Mouse (Mus musculus) midbrain, embryonic 10.5 days (tissue): ENCODE data around the gene Sdk2. TPM values are rescaled to one million over a fixed set of nuclear protein-coding genes. Genes with fewer than 3 reads are reported as not detected.
A peak's percentile ranks its signal among the peaks of the same experiment; 100 is the strongest.

Experiments used
- DNase-seq: peaks from one replicate; pipeline ENCODE4 v3.0.0-alpha.2; 2017; ENCODE audit warnings: low spot score
- H3K27ac ChIP-seq: fragments of 300-500 bp; sonication (generic); replicated peaks from 2 replicates; pipeline ENCODE4 v1.5.1; 2016; ENCODE audit warnings: mild to moderate bottlenecking
- H3K27me3 ChIP-seq: fragments of 300-500 bp; sonication (generic); 2 replicates; pipeline ENCODE4 v1.6.1; 2016; ENCODE audit warnings: low read depth, mild to moderate bottlenecking; ENCODE audit not compliant: poor library complexity, severe bottlenecking
- H3K36me3 ChIP-seq: fragments of 300-500 bp; sonication (generic); 2 replicates; pipeline ENCODE4 v1.6.1; 2016; ENCODE audit warnings: mild to moderate bottlenecking, moderate library complexity
- H3K4me1 ChIP-seq: fragments of 300-500 bp; sonication (generic); 2 replicates; pipeline ENCODE4 v1.6.1; 2016
- H3K4me3 ChIP-seq: fragments of 300-500 bp; sonication (generic); 2 replicates; pipeline ENCODE4 v1.5.1; 2016; ENCODE audit warnings: mild to moderate bottlenecking, moderate library complexity
- H3K9me3 ChIP-seq: fragments of 300-500 bp; sonication (generic); replicated peaks from 2 replicates; pipeline ENCODE4 v1.6.1; 2016; ENCODE audit warnings: mild to moderate bottlenecking
- WGBS: fragments of 180-500 bp; shearing (Covaris S2); methylation state at CpG from one replicate; pipeline ENCODE4 v1.1.7; 2016; 5-methylcytosine and 5-hydroxymethylcytosine counted together
- polyA plus RNA-seq: library from polyadenylated mRNA; unstranded; fragments of >200 nt; fragmentation: Nextera tagmentation; extraction: Ambion mirVana; gene quantifications from 2 replicates; pipeline ENCODE4 v1.2.1, GENCODE M21; 2016

Sdk2 gene
- polyA plus RNA-seq, 1 experiment from 2014 or later, result 4.5 TPM

DNA sequence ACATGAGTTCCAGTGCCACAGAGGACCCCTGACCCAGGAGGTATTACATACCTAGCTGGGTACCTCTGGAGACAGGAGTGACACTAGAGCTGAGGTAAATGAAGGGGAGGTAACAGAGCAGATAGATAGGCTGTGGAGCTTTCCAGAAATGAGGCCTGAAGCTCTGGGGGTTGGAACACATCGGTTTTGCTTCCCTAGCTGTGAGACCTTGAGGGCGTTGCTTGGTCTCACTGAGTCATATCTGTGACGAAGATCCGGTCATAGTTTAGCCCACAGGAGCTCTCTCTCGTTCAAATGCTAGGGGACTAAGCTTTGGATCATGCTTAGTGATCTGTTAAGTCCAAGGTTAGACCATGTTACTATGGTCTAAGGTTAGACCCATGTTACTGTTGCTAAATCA is 308.0 kb downstream of the Sdk2 start:
- Histone ChIP-seq H3K27ac (no peak overlapping the region), H3K36me3 (no peaks in the 10 kb centered on the region), H3K27me3 (peaks cover 10% of the 10 kb centered on the region; the same call in 1 of the 2 replicates), H3K4me3 (no peak overlapping the region), H3K4me1 (peaks cover 26% of the 10 kb centered on the region), H3K9me3 (no peaks in the 10 kb centered on the region)
- WGBS, result 94% methylated on average over 5 of the region's 5 CpGs
- no peak for DNase-seq

DNA sequence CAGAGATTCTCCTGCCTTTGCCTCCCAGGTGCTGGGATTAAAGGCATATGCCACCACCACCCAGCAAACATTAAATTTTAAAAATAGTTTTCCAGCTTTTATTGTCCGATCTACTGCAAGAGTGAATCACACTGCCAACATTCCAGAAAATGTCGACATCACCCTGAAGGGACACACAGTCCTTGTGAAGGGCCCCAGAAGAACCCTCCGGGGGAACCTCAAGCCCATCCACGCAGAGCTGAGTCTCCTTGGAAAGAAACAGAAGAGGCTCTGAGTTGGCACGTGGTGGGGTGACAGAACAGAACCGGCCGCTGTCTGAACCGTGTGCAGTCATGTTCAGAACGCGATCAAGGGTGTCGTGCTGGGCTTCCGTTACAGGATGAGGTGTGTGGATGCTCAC is 310.3 kb downstream of the Sdk2 start:
- Histone ChIP-seq H3K4me1 (peaks cover 29% of the 10 kb centered on the region), H3K27me3 (peaks cover 12% of the 10 kb centered on the region; the same call in 1 of the 2 replicates), H3K36me3 (no peaks in the 10 kb centered on the region), H3K4me3 (no peak overlapping the region), H3K9me3 (no peaks in the 10 kb centered on the region), H3K27ac (no peak overlapping the region)
- 94% methylated on average over 12 of the region's 12 CpGs for WGBS
- no peak for DNase-seq

DNA sequence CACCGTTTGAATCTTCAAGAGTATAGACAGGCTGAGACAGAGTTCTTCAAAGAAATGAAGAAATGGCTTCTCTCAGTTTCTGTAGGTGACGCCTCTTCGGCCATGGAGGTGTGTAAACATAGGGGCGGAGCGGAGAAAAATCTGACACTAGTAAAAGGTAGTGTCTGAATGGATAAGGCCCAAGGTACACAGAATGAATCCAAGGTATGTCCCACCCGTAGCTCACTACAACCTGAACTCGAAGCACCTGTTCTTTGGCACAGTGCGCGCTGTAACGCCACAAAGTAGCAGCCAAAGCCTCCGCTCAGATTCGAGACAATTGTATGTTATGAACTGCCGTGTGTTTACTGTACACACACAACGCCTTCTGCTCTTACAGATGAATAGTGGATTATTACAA is 311.0 kb downstream of the Sdk2 start:
- Histone ChIP-seq H3K27me3 (peaks cover 12% of the 10 kb centered on the region; the same call in 1 of the 2 replicates), H3K4me1 (peaks cover 36% of the 10 kb centered on the region), H3K36me3 (no peaks in the 10 kb centered on the region), H3K9me3 (no peaks in the 10 kb centered on the region), H3K4me3 (no peak overlapping the region), H3K27ac (no peak overlapping the region)
- 93% methylated on average over 14 of the region's 14 CpGs for WGBS
- DNase-seq, result no peak

DNA sequence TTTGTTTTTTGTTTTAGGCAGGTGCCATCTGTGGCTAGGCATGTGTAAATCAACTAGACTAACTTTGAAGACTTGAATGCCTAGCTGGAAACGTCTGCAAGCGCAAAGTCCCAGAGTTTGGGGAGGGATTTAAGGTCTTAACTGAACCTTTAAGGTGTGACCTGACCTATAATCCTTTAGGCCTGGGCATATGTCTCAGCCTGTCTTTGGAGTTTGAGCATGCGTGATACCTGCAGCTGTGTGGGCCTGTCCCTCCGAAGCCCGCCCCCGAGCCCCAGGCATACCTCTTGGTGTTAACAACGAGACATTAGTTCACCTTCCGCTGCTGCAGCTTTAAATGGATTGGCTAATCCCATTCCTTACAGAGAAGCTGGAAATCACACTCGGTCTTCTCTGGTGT is 312.0 kb downstream of the Sdk2 start:
- no peak overlapping the region for H3K4me3 ChIP-seq
- peaks cover 47% of the 10 kb centered on the region for H3K4me1 ChIP-seq
- H3K27me3 ChIP-seq, result peaks cover 12% of the 10 kb centered on the region; the same call in 1 of the 2 replicates
- no peak for DNase-seq
- H3K27ac ChIP-seq, result peak overlapping the region; percentile 5; the same call in 1 of the 2 replicates
- no peaks in the 10 kb centered on the region for H3K9me3 ChIP-seq
- 32% methylated on average over 9 of the region's 9 CpGs for WGBS
- H3K36me3 ChIP-seq, result no peaks in the 10 kb centered on the region

DNA sequence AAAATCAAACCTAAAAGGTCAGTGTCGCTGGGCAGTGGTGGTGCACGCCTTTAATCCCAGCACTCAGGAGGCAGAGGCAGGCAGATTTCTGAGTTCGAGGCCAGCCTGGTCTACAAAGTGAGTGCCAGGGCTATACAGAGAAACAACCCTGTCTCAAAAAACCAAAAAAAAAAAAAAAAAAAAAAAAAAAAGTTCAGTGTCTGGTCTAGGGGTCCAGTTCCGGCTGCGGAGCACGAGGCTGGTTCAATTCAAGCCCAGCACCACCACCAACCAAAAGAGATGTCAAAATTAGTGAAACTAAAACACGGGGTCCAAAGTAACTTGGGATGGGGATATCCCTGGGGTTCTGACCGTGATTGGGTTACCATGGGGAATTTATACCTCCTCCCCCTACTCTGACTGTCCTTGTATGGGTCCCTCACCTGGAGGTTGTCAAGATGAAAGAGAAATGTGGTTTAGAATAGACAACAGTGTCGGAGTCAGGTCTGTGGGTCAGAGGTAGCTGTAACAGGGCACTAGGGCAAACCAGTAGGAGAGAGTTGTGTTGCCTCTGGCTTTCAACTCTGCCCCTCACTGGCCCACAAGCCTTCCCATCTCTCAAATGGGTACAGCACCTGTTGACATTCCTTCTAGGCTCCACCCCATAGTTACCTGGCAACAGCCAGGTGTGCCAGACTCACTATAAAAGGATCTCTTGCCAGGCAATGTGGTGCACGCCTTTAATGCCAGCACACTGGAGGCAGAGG is 314.0 kb downstream of the Sdk2 start:
- WGBS, result 93% methylated on average over 10 of the region's 10 CpGs
- H3K9me3 ChIP-seq, result no peaks in the 10 kb centered on the region
- no peak for DNase-seq
- H3K36me3 ChIP-seq, result peaks cover 12% of the 10 kb centered on the region
- H3K4me3 ChIP-seq, result peak overlapping the region; percentile 90; the same call in 1 of the 2 replicates
- peaks cover 12% of the 10 kb centered on the region; the same call in 1 of the 2 replicates for H3K27me3 ChIP-seq
- peak overlapping the region; percentile 92 for H3K27ac ChIP-seq
- H3K4me1 ChIP-seq, result peaks cover 66% of the 10 kb centered on the region

DNA sequence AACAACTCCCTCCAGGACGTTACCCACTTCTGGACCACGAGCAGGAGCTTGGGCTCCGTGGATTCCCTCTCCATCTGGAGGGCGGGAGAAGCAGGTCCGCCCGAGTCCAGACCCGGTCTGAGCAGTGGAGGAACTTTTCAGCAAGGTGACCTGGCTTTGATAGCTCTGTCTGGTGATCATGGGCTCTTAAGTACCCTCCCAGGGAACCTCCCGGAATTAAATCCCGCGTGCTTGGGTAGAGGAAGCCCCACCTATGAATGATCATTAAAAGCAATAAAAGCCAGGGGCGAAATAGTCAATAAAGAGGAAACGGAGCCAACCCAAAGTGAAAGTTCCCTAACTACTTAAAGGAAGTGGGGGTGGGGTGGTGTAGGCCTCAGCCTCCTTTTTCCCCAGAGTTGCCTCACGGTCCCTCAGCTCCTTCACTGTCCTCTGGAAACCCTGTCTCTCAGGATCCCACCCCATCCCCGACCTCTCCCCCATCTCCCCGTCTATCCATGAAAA is 314.6 kb downstream of the Sdk2 start:
- peaks cover 73% of the 10 kb centered on the region for H3K4me1 ChIP-seq
- DNase-seq, result no peak
- 35% methylated on average over 15 of the region's 15 CpGs for WGBS

DNA sequence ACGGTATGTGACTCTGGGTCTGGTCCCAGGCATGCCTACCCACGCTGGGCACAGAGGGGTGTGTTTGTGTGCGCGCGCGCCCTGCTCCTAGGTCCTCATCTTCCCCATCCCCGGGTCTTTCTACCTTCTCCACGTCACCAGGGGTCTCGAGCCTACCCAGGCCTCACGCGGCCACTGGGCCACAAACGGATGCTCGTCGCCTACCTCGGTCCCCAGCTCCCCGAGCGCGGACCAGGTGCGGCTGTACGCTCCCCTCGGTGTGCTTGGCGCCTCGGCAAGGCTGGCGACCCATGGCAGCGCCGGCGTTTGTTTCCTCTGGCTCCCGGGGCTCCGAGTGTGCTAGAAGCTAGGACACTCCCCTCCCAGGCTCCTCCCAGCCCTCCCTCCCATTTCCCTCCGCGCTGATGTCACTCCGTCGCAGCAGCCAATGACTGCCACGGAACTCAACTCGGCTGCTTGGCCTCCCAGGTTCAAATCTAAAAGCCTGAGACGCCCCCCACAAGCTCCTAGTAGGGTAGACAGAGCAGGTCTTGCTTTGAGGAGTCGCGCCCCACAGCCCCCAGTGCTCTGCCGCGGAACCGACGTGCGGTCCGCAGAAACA is 315.3 kb downstream of the Sdk2 start, which contains the start of gene Cdc42ep4:
Gene Cdc42ep4, minus strand, starts transcription at position 398 of the 601 bp plus-strand sequence.
- peak; percentile 95 for DNase-seq
- peaks cover 12% of the 10 kb centered on the region; the same call in 1 of the 2 replicates for H3K27me3 ChIP-seq
- peaks cover 77% of the 10 kb centered on the region for H3K4me1 ChIP-seq
- under 1% methylated on average over 44 of the region's 44 CpGs for WGBS
- peak within 1 kb of the TSS; percentile 90 for H3K4me3 ChIP-seq
- peak within 1 kb of the TSS; percentile 92 for H3K27ac ChIP-seq
- no peaks in the 10 kb centered on the region for H3K9me3 ChIP-seq
- peaks cover 23% of the 10 kb centered on the region for H3K36me3 ChIP-seq

More for the DNA sequence above, 314.6 kb downstream of the Sdk2 start:
- Histone ChIP-seq H3K4me3 (peak overlapping the region; percentile 90), H3K27ac (peak overlapping the region; percentile 92), H3K27me3 (peaks cover 12% of the 10 kb centered on the region; the same call in 1 of the 2 replicates), H3K36me3 (peaks cover 18% of the 10 kb centered on the region), H3K9me3 (no peaks in the 10 kb centered on the region)

DNA sequence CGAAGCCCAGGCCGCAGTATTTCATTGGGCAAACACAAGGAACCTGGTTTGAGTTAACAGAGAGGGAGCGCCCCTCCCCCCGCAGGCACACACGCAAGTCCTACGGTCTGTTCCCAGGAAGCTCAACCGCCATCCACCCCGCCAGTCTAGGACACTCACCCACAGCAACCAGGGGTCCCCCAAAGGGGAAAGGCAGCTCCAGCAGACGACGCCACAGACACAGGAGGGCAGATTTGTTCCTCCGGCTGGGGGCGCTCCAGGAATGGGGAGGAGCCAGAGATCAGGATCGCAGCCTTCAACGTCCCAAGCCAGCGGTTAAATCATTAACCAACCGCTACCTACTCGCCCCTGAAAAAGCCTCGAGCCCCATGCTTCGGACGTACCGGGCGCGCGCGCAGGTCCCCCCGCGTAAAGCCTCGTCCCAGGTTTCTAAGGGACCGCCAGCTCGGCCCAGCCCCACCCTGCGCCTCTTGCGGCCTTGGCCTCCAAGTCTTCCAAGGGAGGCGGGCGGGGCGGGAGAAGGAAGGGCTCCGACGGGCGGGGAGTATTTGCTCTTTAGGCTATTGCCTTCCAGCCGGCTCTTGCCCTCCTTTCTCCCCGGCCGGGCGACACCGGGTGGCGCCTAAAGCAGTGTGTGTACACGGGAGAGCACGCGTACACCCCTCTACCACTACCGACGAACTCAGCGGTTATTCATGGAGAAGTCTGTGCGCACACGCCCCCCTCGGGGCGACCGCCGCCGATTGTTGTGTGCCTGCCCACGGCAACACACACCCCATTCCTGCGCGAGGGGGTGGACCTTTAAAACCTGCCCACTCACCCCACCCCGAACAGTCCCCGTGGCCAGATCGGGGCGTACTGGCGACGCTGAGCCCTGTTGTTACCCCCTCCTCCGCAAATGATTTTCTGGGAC is 316.0 kb downstream of the Sdk2 start:
- H3K4me1 ChIP-seq, result peaks cover 80% of the 10 kb centered on the region
- WGBS, result under 1% methylated on average over 67 of the region's 67 CpGs

DNA sequence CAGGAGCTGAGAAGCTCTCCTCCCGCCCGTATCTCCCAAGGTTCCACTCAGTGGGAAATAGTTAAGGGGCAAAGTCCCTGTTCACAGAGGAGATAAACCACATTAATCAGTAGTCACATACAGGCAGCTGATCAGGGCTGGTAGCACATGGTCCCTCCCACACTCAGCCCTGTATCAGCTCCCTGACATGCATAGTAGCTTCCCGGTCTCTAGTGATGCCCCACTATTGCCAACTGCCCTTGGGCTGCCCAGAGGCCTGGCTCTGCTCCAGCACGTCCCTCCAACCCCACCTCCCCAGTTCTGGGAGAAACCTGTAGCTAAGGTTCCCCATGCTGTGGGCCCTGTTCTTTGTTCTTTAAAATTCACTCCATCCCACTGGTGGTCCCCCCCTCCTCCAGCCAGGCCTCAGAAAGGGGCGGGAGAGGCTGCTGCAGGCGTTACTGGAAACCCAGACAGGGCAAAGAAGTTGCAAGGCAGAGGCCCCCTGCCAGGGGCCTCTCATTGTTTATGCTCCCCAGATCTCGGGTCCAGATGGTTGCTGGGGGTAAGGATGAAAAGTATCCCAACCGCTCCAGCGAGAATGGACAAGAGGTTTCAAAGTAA is 317.0 kb downstream of the Sdk2 start:
- Histone ChIP-seq H3K36me3 (peaks cover 40% of the 10 kb centered on the region), H3K27me3 (peaks cover 5% of the 10 kb centered on the region; the same call in 1 of the 2 replicates), H3K4me3 (peak overlapping the region; percentile 90), H3K27ac (peak overlapping the region; percentile 92), H3K9me3 (no peaks in the 10 kb centered on the region), H3K4me1 (peaks cover 76% of the 10 kb centered on the region)
- WGBS, result 1% methylated on average over 9 of the region's 9 CpGs
- peak; percentile 75 for DNase-seq

More for the DNA sequence above, 316.0 kb downstream of the Sdk2 start:
- Histone ChIP-seq H3K4me3 (peak overlapping the region; percentile 90), H3K27ac (peak overlapping the region; percentile 92), H3K9me3 (no peaks in the 10 kb centered on the region), H3K27me3 (peaks cover 12% of the 10 kb centered on the region; the same call in 1 of the 2 replicates), H3K36me3 (peaks cover 30% of the 10 kb centered on the region)
- peak; percentile 80 for DNase-seq

DNA sequence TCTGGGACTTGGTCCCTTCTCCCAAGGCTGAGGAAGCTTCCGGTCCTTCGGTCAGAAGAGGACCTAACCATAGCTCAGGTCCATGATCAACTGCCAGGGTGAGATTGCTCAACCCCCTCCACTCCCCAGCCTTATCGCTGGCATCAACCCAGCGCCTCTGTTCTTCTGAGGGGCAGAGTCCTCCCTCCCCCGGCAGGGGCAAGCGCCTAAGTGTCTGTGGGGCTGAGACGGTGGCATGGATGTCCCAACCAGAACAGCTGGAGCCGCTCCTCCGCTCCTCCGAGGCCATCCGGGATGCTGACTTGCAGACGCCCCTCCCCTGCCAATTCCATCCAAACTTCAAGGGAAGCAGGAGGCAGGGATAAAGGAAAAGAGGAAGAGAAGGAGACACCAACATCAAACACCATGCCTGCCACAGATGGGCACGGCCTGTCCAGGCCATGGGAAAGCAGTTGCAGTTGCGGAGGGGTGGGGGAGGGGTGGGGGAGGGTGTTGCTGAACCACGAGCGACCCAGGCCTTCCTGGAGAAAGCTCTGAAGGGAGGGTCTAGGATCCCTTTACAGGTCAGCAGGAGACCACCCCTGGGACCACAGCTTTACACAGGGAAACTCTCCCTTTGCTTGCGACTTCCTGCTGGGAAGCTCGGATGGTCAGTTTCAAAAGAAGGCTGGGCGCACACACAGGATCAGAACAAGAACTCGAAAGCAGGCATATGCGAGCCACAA is 317.9 kb downstream of the Sdk2 start:
- peaks cover 49% of the 10 kb centered on the region for H3K36me3 ChIP-seq
- H3K27me3 ChIP-seq, result peaks cover 3% of the 10 kb centered on the region; the same call in 1 of the 2 replicates
- H3K4me1 ChIP-seq, result peaks cover 68% of the 10 kb centered on the region
- peak overlapping the region; percentile 90 for H3K4me3 ChIP-seq
- 9% methylated on average over 21 of the region's 21 CpGs for WGBS
- peak overlapping the region; percentile 92 for H3K27ac ChIP-seq
- DNase-seq, result peak; percentile 50
- H3K9me3 ChIP-seq, result no peaks in the 10 kb centered on the region

DNA sequence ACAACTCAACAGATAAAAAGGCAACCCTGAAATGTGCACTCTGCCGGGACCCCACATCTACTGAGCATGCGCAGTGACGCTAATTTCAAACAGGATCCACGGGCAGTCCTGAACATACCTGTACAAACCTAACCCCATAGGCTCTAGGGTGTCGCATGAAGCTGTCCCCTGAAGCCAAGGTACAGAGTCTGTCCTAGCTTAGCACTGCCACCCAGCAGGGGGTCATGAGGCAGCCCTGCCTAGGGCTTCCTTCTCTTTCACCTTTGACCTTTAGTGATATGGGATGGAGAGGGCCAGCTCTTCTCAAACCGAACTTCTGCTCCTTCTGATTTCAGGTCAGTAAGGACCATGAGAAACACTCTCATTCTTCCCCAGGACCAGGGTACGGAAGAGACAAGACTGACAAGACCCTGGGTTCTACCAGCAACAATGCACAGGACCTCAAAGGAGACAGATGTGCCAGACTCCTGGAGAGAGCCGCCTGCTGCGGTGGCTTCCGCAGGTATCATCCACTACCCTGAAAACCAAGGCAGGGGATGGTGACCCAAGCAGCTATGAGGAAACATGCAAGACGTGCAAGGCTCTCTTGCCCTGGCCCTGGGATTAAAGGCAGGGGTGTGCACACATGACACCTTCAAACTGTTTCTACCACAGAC is 319.0 kb downstream of the Sdk2 start:
- WGBS, result 77% methylated on average over 11 of the region's 11 CpGs
- H3K9me3 ChIP-seq, result peaks cover 7% of the 10 kb centered on the region; the same call in 1 of the 2 replicates
- H3K27ac ChIP-seq, result peak overlapping the region; percentile 92
- no peak for DNase-seq
- peaks cover 60% of the 10 kb centered on the region for H3K36me3 ChIP-seq
- H3K4me1 ChIP-seq, result peaks cover 65% of the 10 kb centered on the region
- no peaks in the 10 kb centered on the region for H3K27me3 ChIP-seq
- H3K4me3 ChIP-seq, result peak overlapping the region; percentile 90; the same call in 1 of the 2 replicates
